Mouse (Mus musculus): ENCODE results near the gene Ank. TPM values are rescaled to one million over a fixed set of nuclear protein-coding genes. Genes with fewer than 3 reads are reported as not detected.

Gene Ank
- polyA plus RNA-seq, 1 experiment, result 3.7 TPM

- Histone ChIP-seq H3K27me3 (ENCODE audit: control insufficient read depth) (peaks cover 8% of the 10 kb centered on the region), H3K4me3 (replicated peaks) (no peak overlapping the region), H3K36me3 (ENCODE audit: control insufficient read depth) (peaks cover 63% of the 10 kb centered on the region), H3K9me3 (ENCODE audit: control insufficient read depth, low read length) (no peaks in the 10 kb centered on the region), H3K4me1 (ENCODE audit: control insufficient read depth) (peaks cover 94% of the 10 kb centered on the region)
- TF ChIP-seq TAL1 (IDR thresholded peaks at IDR 0.05; ENCODE audit: low read length) (no peak), GATA1 (IDR thresholded peaks at IDR 0.05; ENCODE audit: low read length) (no peak)
Measured at GRCm38 (mm10) chr15:27488042-27488441, 21.6 kb downstream of the Ank start.

- Histone ChIP-seq H3K4me1 (ENCODE audit: control insufficient read depth) (peaks cover 97% of the 10 kb centered on the region), H3K9me3 (ENCODE audit: control insufficient read depth, low read length) (no peaks in the 10 kb centered on the region), H3K27me3 (ENCODE audit: control insufficient read depth) (peaks cover 5% of the 10 kb centered on the region), H3K36me3 (ENCODE audit: control insufficient read depth) (peaks cover 80% of the 10 kb centered on the region), H3K4me3 (replicated peaks) (no peak overlapping the region)
- TF ChIP-seq GATA1 (IDR thresholded peaks at IDR 0.05; ENCODE audit: low read length) (no peak), TAL1 (IDR thresholded peaks at IDR 0.05; ENCODE audit: low read length) (no peak)
Measured at GRCm38 (mm10) chr15:27490676-27491075, 24.2 kb downstream of the Ank start.

- no peaks in the 10 kb centered on the region for H3K9me3 ChIP-seq (ENCODE audit: control insufficient read depth, low read length)
- peaks cover 97% of the 10 kb centered on the region for H3K4me1 ChIP-seq (ENCODE audit: control insufficient read depth)
- peaks cover 2% of the 10 kb centered on the region for H3K27me3 ChIP-seq (ENCODE audit: control insufficient read depth)
- no peak for TF ChIP-seq GATA1 (IDR thresholded peaks at IDR 0.05; ENCODE audit: low read length)
- TF ChIP-seq TAL1 (IDR thresholded peaks at IDR 0.05; ENCODE audit: low read length), result no peak
- H3K4me3 ChIP-seq (replicated peaks), result no peak overlapping the region
- H3K36me3 ChIP-seq (ENCODE audit: control insufficient read depth), result peaks cover 81% of the 10 kb centered on the region
Measured at GRCm38 (mm10) chr15:27491425-27492070, 25.1 kb downstream of the Ank start.

GRCm38 (mm10) chr15:27492156-27492555 lies 25.7 kb downstream of the Ank start:
- H3K36me3 ChIP-seq (ENCODE audit: control insufficient read depth), result peaks cover 82% of the 10 kb centered on the region
- peaks cover 2% of the 10 kb centered on the region for H3K27me3 ChIP-seq (ENCODE audit: control insufficient read depth)
- no peaks in the 10 kb centered on the region for H3K9me3 ChIP-seq (ENCODE audit: control insufficient read depth, low read length)
- H3K4me3 ChIP-seq (replicated peaks), result no peak overlapping the region
- TF ChIP-seq GATA1 (IDR thresholded peaks at IDR 0.05; ENCODE audit: low read length), result no peak
- TF ChIP-seq TAL1 (IDR thresholded peaks at IDR 0.05; ENCODE audit: low read length), result no peak
- H3K4me1 ChIP-seq (ENCODE audit: control insufficient read depth), result peaks cover 97% of the 10 kb centered on the region

GRCm38 (mm10) chr15:27492734-27493133 lies 26.3 kb downstream of the Ank start:
- TF ChIP-seq GATA1 (IDR thresholded peaks at IDR 0.05; ENCODE audit: low read length) (no peak), TAL1 (IDR thresholded peaks at IDR 0.05; ENCODE audit: low read length) (no peak)
- Histone ChIP-seq H3K4me1 (ENCODE audit: control insufficient read depth) (peaks cover 98% of the 10 kb centered on the region), H3K9me3 (ENCODE audit: control insufficient read depth, low read length) (no peaks in the 10 kb centered on the region), H3K4me3 (replicated peaks) (no peak overlapping the region), H3K36me3 (ENCODE audit: control insufficient read depth) (peaks cover 86% of the 10 kb centered on the region), H3K27me3 (ENCODE audit: control insufficient read depth) (peaks cover 2% of the 10 kb centered on the region)

GRCm38 (mm10) chr15:27493516-27493915 lies 27.0 kb downstream of the Ank start:
- H3K4me1 ChIP-seq (ENCODE audit: control insufficient read depth), result peaks cover 98% of the 10 kb centered on the region
- no peak for TF ChIP-seq TAL1 (IDR thresholded peaks at IDR 0.05; ENCODE audit: low read length)
- TF ChIP-seq GATA1 (IDR thresholded peaks at IDR 0.05; ENCODE audit: low read length), result no peak
- H3K27me3 ChIP-seq (ENCODE audit: control insufficient read depth), result peaks cover 1% of the 10 kb centered on the region
- no peaks in the 10 kb centered on the region for H3K9me3 ChIP-seq (ENCODE audit: control insufficient read depth, low read length)
- H3K36me3 ChIP-seq (ENCODE audit: control insufficient read depth), result peaks cover 86% of the 10 kb centered on the region
- H3K4me3 ChIP-seq (replicated peaks), result no peak overlapping the region

GRCm38 (mm10) chr15:27495981-27496401 lies 29.5 kb downstream of the Ank start:
- Histone ChIP-seq H3K9me3 (ENCODE audit: control insufficient read depth, low read length) (no peaks in the 10 kb centered on the region), H3K4me1 (ENCODE audit: control insufficient read depth) (peaks cover 98% of the 10 kb centered on the region), H3K27me3 (ENCODE audit: control insufficient read depth) (no peaks in the 10 kb centered on the region; the same call in 1 of the 2 replicates), H3K4me3 (replicated peaks) (no peak overlapping the region), H3K36me3 (ENCODE audit: control insufficient read depth) (peaks cover 78% of the 10 kb centered on the region)
- no peak for TF ChIP-seq TAL1 (IDR thresholded peaks at IDR 0.05; ENCODE audit: low read length)
- TF ChIP-seq GATA1 (IDR thresholded peaks at IDR 0.05; ENCODE audit: low read length), result no peak

GRCm38 (mm10) chr15:27496596-27497299 lies 30.3 kb downstream of the Ank start:
- Histone ChIP-seq H3K36me3 (ENCODE audit: control insufficient read depth) (peaks cover 76% of the 10 kb centered on the region), H3K27me3 (ENCODE audit: control insufficient read depth) (no peaks in the 10 kb centered on the region; the same call in 1 of the 2 replicates), H3K4me1 (ENCODE audit: control insufficient read depth) (peaks cover 97% of the 10 kb centered on the region), H3K4me3 (replicated peaks) (peak overlapping the region; percentile 59), H3K9me3 (ENCODE audit: control insufficient read depth, low read length) (no peaks in the 10 kb centered on the region)
- peak; percentile 95 for TF ChIP-seq GATA1 (IDR thresholded peaks at IDR 0.05; ENCODE audit: low read length)
- peak; percentile 99 for TF ChIP-seq TAL1 (IDR thresholded peaks at IDR 0.05; ENCODE audit: low read length)

GRCm38 (mm10) chr15:27497300-27497997 lies 31.0 kb downstream of the Ank start:
- peaks cover 94% of the 10 kb centered on the region for H3K4me1 ChIP-seq (ENCODE audit: control insufficient read depth)
- H3K4me3 ChIP-seq (replicated peaks), result peak overlapping the region; percentile 59
- TF ChIP-seq TAL1 (IDR thresholded peaks at IDR 0.05; ENCODE audit: low read length) (peak; percentile 45; the same call in 1 of the 3 replicates), GATA1 (IDR thresholded peaks at IDR 0.05; ENCODE audit: low read length) (0 out of 2 replicates have a peak, but pooled peaks have one; percentile 4)
- H3K36me3 ChIP-seq (ENCODE audit: control insufficient read depth), result peaks cover 76% of the 10 kb centered on the region
- H3K27me3 ChIP-seq (ENCODE audit: control insufficient read depth), result no peaks in the 10 kb centered on the region; the same call in 1 of the 2 replicates
- no peaks in the 10 kb centered on the region for H3K9me3 ChIP-seq (ENCODE audit: control insufficient read depth, low read length)

Data from erythroblast, embryonic 14.5 days (primary cell).